Mouse (Mus musculus) heart, postnatal 0 days (tissue): ENCODE results near the gene Scn3a. TPM values are rescaled to one million over a fixed set of nuclear protein-coding genes. Genes with fewer than 3 reads are reported as not detected.

Source experiments
- ATAC-seq: fragments of 200-750 bp; cut with Nextera tagmentation; 2 replicates; pipeline ENCODE4 v1.8.0; 2017; ENCODE audit warnings: low read depth, moderate number of reproducible peaks, moderate library complexity; ENCODE audit not compliant: insufficient read depth
- DNase-seq: peaks from one replicate; pipeline ENCODE4 v3.0.0-alpha.2; 2016; ENCODE audit warnings: low spot score
- H3K27ac ChIP-seq: fragments of 300-500 bp; sonication (generic); 2 replicates; pipeline ENCODE4 v1.5.1; 2014; ENCODE audit warnings: low read depth, mild to moderate bottlenecking
- H3K27me3 ChIP-seq: fragments of 300-500 bp; sonication (generic); 2 replicates; pipeline ENCODE4 v1.6.1; 2014; ENCODE audit warnings: low read length, mixed read lengths; ENCODE audit not compliant: control insufficient read depth, insufficient read depth
- H3K36me3 ChIP-seq: fragments of 300-500 bp; sonication (generic); replicated peaks from 2 replicates; pipeline ENCODE4 v1.6.1; 2014; ENCODE audit warnings: low read length, mixed read lengths; ENCODE audit not compliant: control insufficient read depth, insufficient read depth
- H3K4me1 ChIP-seq: fragments of 300-500 bp; sonication (generic); 2 replicates; pipeline ENCODE4 v1.6.1; 2014; ENCODE audit warnings: antibody characterized with exemption; ENCODE audit not compliant: control insufficient read depth, insufficient read depth
- H3K4me2 ChIP-seq: fragments of 300-500 bp; sonication (generic); 2 replicates; pipeline ENCODE4 v1.6.1; 2014; ENCODE audit warnings: low read depth, mild to moderate bottlenecking, low read length, moderate library complexity
- H3K4me3 ChIP-seq: fragments of 300-500 bp; sonication (generic); 2 replicates; pipeline ENCODE4 v1.5.1; 2014; ENCODE audit warnings: low read depth, low read length
- H3K9ac ChIP-seq: fragments of 300-500 bp; sonication (generic); replicated peaks from 2 replicates; pipeline ENCODE4 v1.6.1; 2014; ENCODE audit warnings: low read depth, low read length, mixed read lengths
- H3K9me3 ChIP-seq: fragments of 300-500 bp; sonication (generic); replicated peaks from 2 replicates; pipeline ENCODE4 v1.6.1; 2016; ENCODE audit warnings: low read length; ENCODE audit not compliant: control insufficient read depth
- CTCF ChIP-seq: IDR thresholded peaks from 2 replicates; pipeline ENCODE4 v1.5.1; 2016; ENCODE audit warnings: antibody characterized with exemption, control low read depth, low read depth
- EP300 ChIP-seq: IDR thresholded peaks from 2 replicates; pipeline ENCODE4 v1.6.1; 2016; ENCODE audit warnings: antibody characterized with exemption, low read depth
- WGBS: fragments of 180-500 bp; shearing (Covaris S2); extraction: QIAGEN DNeasy Blood & Tissue Kit; methylation state at CpG from one replicate; pipeline ENCODE4 v1.1.7; 2014; 5-methylcytosine and 5-hydroxymethylcytosine counted together
- polyA plus RNA-seq: library from polyadenylated mRNA; unstranded; fragments of >200 nt; fragmentation: Nextera tagmentation; extraction: Ambion mirVana; gene quantifications from 2 replicates; pipeline ENCODE4 v1.2.1, GENCODE M21; 2015
- total RNA-seq: library from RNA; depleted of rRNA; stranded (reverse); fragments of >200 nt; gene quantifications from 2 replicates; pipeline ENCODE4 v1.2.3, GENCODE M21; 2014; ENCODE audit warnings: low replicate concordance; rRNA removed

The Scn3a gene
- total and polyA plus RNA-seq, 2 experiments from 2014 or later, result 0.23 to 0.42 TPM

DNA sequence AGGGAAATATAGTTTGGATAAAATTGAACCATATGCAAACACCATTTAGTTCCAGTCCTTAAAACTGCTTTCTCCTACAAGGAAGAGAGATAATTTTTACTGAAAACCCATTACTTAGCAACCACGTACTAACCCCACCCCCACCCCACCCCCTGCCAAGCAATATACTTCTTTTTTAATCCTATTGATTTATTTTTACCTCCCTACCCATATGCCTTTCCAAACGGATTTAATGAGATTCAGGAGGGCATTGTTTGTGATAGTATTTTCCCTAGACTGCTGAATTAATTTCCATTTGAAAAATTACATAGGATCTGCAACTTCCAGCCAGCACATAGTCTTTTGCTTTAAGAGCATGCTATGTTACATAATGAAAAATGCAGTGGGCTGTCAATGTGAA, 152.1 kb downstream of the Scn3a start:
- H3K36me3 ChIP-seq, result no peaks in the 10 kb centered on the region
- no peak overlapping the region for H3K27ac ChIP-seq

DNA sequence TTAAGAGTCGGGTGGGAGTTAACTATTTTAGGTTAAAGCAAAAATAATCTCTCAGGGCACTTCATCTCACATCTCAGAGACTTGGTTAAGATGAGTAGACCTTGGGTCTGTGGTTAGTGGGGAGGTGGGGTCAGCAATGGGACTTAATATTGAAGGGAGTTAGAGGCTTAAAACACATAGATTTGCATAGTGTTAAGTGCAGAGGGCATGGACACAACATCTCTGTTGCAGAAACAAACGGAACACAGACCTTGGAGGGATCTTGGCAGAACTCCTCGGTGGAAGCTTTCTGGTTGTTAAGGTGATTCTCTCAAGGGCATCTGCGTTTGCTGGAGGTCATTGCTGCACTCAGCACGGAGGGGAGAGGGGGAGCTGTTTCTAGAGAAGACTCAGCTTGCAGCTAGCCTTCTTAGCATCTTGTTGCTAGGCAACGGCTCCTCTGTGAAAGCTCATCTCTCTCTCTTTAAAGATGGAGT, 152.6 kb downstream of the Scn3a start:
- Histone ChIP-seq H3K4me1 (no peaks in the 10 kb centered on the region), H3K27ac (no peak overlapping the region), H3K4me3 (peak overlapping the region; percentile 42), H3K9me3 (0 out of 2 replicates have a peak, but pooled peaks cover 4% of the 10 kb centered on the region), H3K36me3 (no peaks in the 10 kb centered on the region), H3K9ac (no peak overlapping the region), H3K27me3 (no peaks in the 10 kb centered on the region), H3K4me2 (peak overlapping the region; percentile 70)
- DNase-seq, result peak; percentile 64
- TF ChIP-seq EP300 (no peak), CTCF (no peak)
- peak; percentile 24; the same call in 1 of the 2 replicates for ATAC-seq
- WGBS, result 5% methylated on average over 6 of the region's 6 CpGs

More for the DNA sequence above, 152.1 kb downstream of the Scn3a start:
- no peak for TF ChIP-seq CTCF
- TF ChIP-seq EP300, result no peak
- Histone ChIP-seq H3K4me2 (peak overlapping the region; percentile 70), H3K9me3 (0 out of 2 replicates have a peak, but pooled peaks cover 4% of the 10 kb centered on the region), H3K27me3 (no peaks in the 10 kb centered on the region), H3K4me3 (no peak overlapping the region), H3K4me1 (no peaks in the 10 kb centered on the region), H3K9ac (no peak overlapping the region)
- WGBS, result 8% methylated on average over 2 of the region's 2 CpGs
- DNase-seq, result no peak
- ATAC-seq, result no peak

DNA sequence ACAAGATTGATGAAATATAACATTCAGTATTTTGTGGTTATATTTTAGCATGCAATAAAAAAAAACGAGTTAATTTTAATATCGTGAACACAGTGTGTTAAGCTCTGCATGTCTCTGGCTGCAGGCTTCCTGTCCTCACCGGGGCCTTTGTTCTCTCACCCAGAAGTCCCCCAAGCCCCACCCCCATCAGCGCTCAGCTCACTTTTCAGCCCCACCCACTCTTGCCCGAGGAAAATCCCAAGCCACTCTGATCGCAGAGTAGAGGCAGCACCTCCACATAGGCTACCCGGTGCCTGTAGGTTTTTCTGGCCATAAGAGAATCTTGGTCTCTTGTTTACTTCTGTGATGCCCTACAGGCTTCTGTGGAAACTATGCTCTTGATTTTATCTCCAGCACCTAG, 153.2 kb downstream of the Scn3a start:
- no peak for TF ChIP-seq EP300
- no peak for TF ChIP-seq CTCF
- ATAC-seq (peak; percentile 93), DNase-seq (peak; percentile 74)
- Histone ChIP-seq H3K4me1 (no peaks in the 10 kb centered on the region), H3K9ac (peak overlapping the region; percentile 28; the same call in 1 of the 2 replicates), H3K36me3 (no peaks in the 10 kb centered on the region), H3K27me3 (no peaks in the 10 kb centered on the region), H3K4me3 (peak overlapping the region; percentile 42), H3K27ac (peak overlapping the region; percentile 50), H3K9me3 (0 out of 2 replicates have a peak, but pooled peaks cover 4% of the 10 kb centered on the region), H3K4me2 (peak overlapping the region; percentile 70)
- WGBS, result 0% methylated on average over 7 of the region's 7 CpGs

DNA sequence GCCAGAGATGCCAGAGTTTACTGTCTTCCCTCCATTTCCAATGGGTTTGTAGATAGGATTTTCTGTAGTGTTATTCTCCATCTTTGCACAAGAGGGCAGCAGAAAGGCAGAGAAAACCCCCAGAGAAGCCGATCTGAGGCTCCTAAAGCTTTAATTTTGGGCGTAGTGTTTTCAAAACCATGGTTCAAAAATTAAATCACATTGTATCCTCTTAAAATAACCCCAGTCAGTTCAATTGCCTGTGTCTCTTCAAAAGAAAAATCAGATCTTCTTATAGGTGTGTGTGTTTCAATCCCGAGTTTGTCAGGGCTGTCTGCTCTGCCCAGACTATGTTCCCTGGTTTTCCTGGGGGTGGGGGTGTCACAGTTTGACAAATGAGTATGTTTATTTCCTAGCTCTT, 153.7 kb downstream of the Scn3a start:
- DNase-seq, result peak; percentile 74
- TF ChIP-seq EP300 (no peak), CTCF (peak; percentile 69)
- Histone ChIP-seq H3K9me3 (0 out of 2 replicates have a peak, but pooled peaks cover 4% of the 10 kb centered on the region), H3K4me1 (no peaks in the 10 kb centered on the region), H3K27me3 (no peaks in the 10 kb centered on the region), H3K36me3 (no peaks in the 10 kb centered on the region), H3K4me2 (peak overlapping the region; percentile 70), H3K9ac (peak overlapping the region; percentile 28; the same call in 1 of the 2 replicates), H3K4me3 (peak overlapping the region; percentile 42), H3K27ac (peak overlapping the region; percentile 50)
- ATAC-seq, result peak; percentile 57; the same call in 1 of the 2 replicates
- WGBS, result 0% methylated on average over 3 of the region's 3 CpGs

Other genes with a start within 250 kb of the Scn3a start
- not detected in 2 replicates for gene Slc38a11, start 203.6 kb downstream of the Scn3a start, total RNA-seq
- 0.41 and 0.44 TPM in 2 replicates for gene Slc38a11, start 203.6 kb downstream of the Scn3a start, polyA plus RNA-seq
- 0.04 TPM in 1 of 2 replicates, not detected in the other for gene Scn2a, start 53.1 kb upstream of the Scn3a start, total RNA-seq
- 0.40 and 0.70 TPM in 2 replicates for gene Scn2a, start 53.1 kb upstream of the Scn3a start, polyA plus RNA-seq